Mouse (Mus musculus): ENCODE data around the gene Efcab6. TPM values are rescaled to one million over a fixed set of nuclear protein-coding genes. Genes with fewer than 3 reads are reported as not detected.
A peak's percentile ranks its signal among the peaks of the same experiment; 100 is the strongest.

Gene Efcab6
- polyA plus RNA-seq, 1 experiment from 2014 or later: 0.71 TPM

GRCm38 (mm10) chr15:83847512-83847911 lies 217.7 kb downstream of the Efcab6 start:
- DNase-seq (ENCODE audit: low spot score): no peak
- H3K4me3 ChIP-seq: no peak overlapping the region
- H3K9me3 ChIP-seq: no peaks in the 10 kb centered on the region
- WGBS: 70% methylated on average over 4 of the region's 4 CpGs
- H3K27me3 ChIP-seq (replicated peaks; ENCODE audit: low read depth, poor library complexity, severe bottlenecking): peaks cover 25% of the 10 kb centered on the region
- H3K36me3 ChIP-seq (replicated peaks): no peaks in the 10 kb centered on the region
- H3K27ac ChIP-seq (replicated peaks): no peak overlapping the region
- H3K4me1 ChIP-seq: peaks cover 53% of the 10 kb centered on the region

GRCm38 (mm10) chr15:83846592-83846991 lies 218.6 kb downstream of the Efcab6 start:
- Histone ChIP-seq H3K36me3 (replicated peaks) (no peaks in the 10 kb centered on the region), H3K4me3 (no peak overlapping the region), H3K27ac (replicated peaks) (no peak overlapping the region), H3K4me1 (peaks cover 55% of the 10 kb centered on the region), H3K27me3 (replicated peaks; ENCODE audit: low read depth, poor library complexity, severe bottlenecking) (peaks cover 34% of the 10 kb centered on the region), H3K9me3 (no peaks in the 10 kb centered on the region)
- WGBS: 30% methylated on average over 8 of the region's 8 CpGs
- peak; percentile 36 for DNase-seq (ENCODE audit: low spot score)

GRCm38 (mm10) chr15:83845734-83846133 lies 219.4 kb downstream of the Efcab6 start:
- no peak for DNase-seq (ENCODE audit: low spot score)
- H3K9me3 ChIP-seq: no peaks in the 10 kb centered on the region
- peaks cover 43% of the 10 kb centered on the region for H3K27me3 ChIP-seq (replicated peaks; ENCODE audit: low read depth, poor library complexity, severe bottlenecking)
- no peak overlapping the region for H3K4me3 ChIP-seq
- WGBS: 61% methylated on average over 11 of the region's 11 CpGs
- H3K36me3 ChIP-seq (replicated peaks): no peaks in the 10 kb centered on the region
- peak overlapping the region; percentile 36; the same call in 1 of the 2 replicates for H3K27ac ChIP-seq (replicated peaks)
- peaks cover 55% of the 10 kb centered on the region for H3K4me1 ChIP-seq

- no peaks in the 10 kb centered on the region for H3K9me3 ChIP-seq
- peaks cover 59% of the 10 kb centered on the region for H3K4me1 ChIP-seq
- peaks cover 54% of the 10 kb centered on the region for H3K27me3 ChIP-seq (replicated peaks; ENCODE audit: low read depth, poor library complexity, severe bottlenecking)
- 21% methylated on average over 22 of the region's 22 CpGs for WGBS
- H3K27ac ChIP-seq (replicated peaks): no peak overlapping the region
- H3K36me3 ChIP-seq (replicated peaks): no peaks in the 10 kb centered on the region
- DNase-seq (ENCODE audit: low spot score): peak; percentile 24
- H3K4me3 ChIP-seq: no peak overlapping the region
Observed at GRCm38 (mm10) chr15:83842915-83843789, 222.0 kb downstream of the Efcab6 start.

DNA sequence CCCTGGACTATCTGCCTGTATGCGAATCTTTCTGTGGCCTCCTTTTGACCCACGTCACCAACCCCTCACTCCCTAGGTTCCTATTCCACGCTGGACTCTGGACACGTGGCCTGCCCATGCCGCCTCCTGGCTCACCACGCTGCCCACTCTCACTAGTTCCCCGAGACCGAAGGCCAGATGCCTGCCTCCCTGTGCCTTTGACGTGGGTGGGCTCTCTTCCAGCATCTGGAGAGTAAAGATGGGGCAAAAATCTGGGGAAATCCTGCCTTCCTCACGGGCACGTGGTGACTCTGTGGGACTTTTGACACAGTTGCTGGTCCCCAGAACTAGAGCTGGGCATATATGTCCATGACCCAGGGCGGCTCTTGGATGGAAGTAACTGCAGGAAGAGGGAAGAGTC lies 222.8 kb downstream of the Efcab6 start:
- no peak for DNase-seq (ENCODE audit: low spot score)
- H3K27me3 ChIP-seq (replicated peaks; ENCODE audit: low read depth, poor library complexity, severe bottlenecking): peaks cover 54% of the 10 kb centered on the region
- H3K27ac ChIP-seq (replicated peaks): no peak overlapping the region
- no peaks in the 10 kb centered on the region for H3K9me3 ChIP-seq
- H3K4me3 ChIP-seq: no peak overlapping the region
- no peaks in the 10 kb centered on the region for H3K36me3 ChIP-seq (replicated peaks)
- WGBS: 80% methylated on average over 12 of the region's 12 CpGs
- peaks cover 54% of the 10 kb centered on the region for H3K4me1 ChIP-seq

DNA sequence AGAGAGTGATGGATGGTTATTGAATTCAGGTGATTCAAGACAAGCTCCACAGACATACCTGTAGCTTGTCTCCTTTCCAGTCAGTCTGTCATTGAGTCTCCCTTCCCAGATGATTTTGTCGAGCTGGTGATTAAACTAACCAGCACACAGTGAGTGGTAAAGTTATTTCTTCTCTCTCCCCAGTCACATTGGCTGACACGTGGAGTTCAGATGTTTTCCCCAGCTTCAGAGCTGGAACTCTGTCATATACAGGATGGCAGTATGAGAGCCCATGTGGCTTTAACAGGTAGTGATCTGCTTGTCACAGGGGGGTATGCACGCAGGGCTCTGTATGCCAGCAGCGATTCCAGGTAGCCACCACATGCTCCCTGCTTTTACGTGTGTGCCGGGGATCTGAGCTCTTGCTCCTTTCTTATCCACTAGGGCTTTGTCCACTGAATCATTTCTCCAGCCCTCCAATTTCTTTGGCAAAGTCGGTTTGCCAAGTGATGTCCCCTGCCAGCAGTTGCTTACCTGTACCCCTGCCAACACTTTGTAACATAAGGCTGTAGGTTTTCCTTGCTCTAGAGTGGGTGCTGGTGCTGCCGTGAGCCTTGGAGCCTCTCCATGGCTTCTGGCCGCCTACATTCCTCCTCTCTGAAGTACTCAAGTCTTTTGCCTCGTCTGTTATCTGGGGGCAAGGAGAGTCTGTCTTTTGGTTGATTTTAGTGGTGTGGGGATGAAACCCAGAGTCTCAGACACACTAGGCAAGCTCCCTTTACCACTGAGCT lies 224.0 kb downstream of the Efcab6 start:
- H3K4me1 ChIP-seq: peaks cover 42% of the 10 kb centered on the region

DNA sequence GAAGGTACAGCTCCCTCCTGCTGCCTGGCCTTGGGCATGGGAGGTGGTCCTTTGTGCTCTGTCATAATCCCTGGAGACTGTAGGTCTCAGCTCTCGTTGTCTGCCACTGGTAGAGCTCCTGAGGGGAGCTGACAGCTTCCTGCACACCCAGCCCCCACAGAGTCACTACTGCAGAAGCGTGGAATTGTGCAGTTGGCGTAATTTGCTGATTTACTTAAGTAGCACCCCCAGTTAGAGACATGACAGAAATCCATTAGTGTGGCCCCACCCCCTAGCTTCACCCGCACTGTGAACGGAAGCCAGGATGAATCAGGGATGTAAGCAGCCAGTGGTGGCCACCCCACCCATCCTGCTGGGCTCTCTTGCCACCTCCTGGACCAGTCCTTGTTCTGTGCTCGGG lies 232.9 kb downstream of the Efcab6 start:
- DNase-seq (ENCODE audit: low spot score): no peak
- H3K36me3 ChIP-seq (replicated peaks): 0 out of 2 replicates have a peak, but pooled peaks cover 3% of the 10 kb centered on the region
- no peak overlapping the region for H3K4me3 ChIP-seq
- 0 out of 2 replicates have a peak, but pooled peaks cover 2% of the 10 kb centered on the region for H3K9me3 ChIP-seq
- no peaks in the 10 kb centered on the region for H3K4me1 ChIP-seq
- no peaks in the 10 kb centered on the region for H3K27me3 ChIP-seq (replicated peaks; ENCODE audit: low read depth, poor library complexity, severe bottlenecking)
- H3K27ac ChIP-seq (replicated peaks): no peak overlapping the region; the same call in 1 of the 2 replicates
- 69% methylated on average over 6 of the region's 6 CpGs for WGBS

More for the DNA sequence above, 224.0 kb downstream of the Efcab6 start:
- peaks cover 54% of the 10 kb centered on the region for H3K27me3 ChIP-seq (replicated peaks; ENCODE audit: low read depth, poor library complexity, severe bottlenecking)
- no peak overlapping the region for H3K4me3 ChIP-seq
- H3K27ac ChIP-seq (replicated peaks): no peak overlapping the region
- 0 out of 2 replicates have a peak, but pooled peaks cover 3% of the 10 kb centered on the region for H3K36me3 ChIP-seq (replicated peaks)
- 78% methylated on average over 10 of the region's 10 CpGs for WGBS
- DNase-seq (ENCODE audit: low spot score): no peak
- H3K9me3 ChIP-seq: no peaks in the 10 kb centered on the region

DNA sequence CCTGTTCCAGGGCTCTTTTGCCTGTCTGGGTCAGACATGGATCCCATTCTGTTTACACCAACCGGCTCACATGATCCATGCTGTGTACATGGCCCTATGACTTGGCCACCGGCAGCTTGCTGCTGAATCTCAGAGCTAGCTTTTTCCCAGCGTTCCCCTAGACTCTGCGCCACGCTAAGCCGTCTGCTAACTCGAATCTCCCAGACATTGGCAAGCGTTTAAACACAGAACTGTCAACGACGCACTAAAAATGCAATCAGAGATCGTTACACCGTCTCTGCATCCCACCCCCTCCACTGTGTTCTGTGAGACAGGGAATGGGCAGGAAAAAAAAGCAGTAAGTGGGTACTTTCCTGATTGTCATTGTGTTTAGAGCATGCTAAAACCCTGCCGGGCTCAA lies 236.0 kb downstream of the Efcab6 start:
- no peaks in the 10 kb centered on the region for H3K4me1 ChIP-seq
- no peaks in the 10 kb centered on the region for H3K27me3 ChIP-seq (replicated peaks; ENCODE audit: low read depth, poor library complexity, severe bottlenecking)
- no peak for DNase-seq (ENCODE audit: low spot score)
- H3K4me3 ChIP-seq: no peak overlapping the region
- WGBS: 91% methylated on average over 13 of the region's 13 CpGs
- H3K27ac ChIP-seq (replicated peaks): no peak overlapping the region
- 0 out of 2 replicates have a peak, but pooled peaks cover 2% of the 10 kb centered on the region for H3K9me3 ChIP-seq
- H3K36me3 ChIP-seq (replicated peaks): no peaks in the 10 kb centered on the region

DNA sequence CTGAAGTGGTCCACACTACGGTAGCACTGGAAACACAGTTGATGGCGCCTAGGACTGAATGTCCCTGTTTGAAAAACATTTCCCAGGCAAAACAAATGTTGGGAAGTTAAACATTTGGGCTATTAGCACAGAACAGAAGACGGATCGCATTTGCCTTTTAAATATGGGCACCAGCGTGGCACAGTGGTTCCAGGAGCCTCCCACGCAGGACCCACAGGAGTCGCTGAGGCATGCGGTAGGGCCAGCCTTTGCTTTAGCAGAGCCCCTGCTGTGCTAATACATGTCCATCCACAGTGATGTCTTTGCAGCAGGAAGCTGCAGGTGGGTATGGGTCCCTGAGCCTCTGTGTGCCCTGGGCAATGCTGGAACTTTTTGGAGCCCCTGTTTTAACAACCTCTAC lies 237.2 kb downstream of the Efcab6 start:
- 83% methylated on average over 8 of the region's 8 CpGs for WGBS

More for the DNA sequence above, 237.2 kb downstream of the Efcab6 start:
- Histone ChIP-seq H3K36me3 (replicated peaks) (no peaks in the 10 kb centered on the region), H3K27ac (replicated peaks) (no peak overlapping the region), H3K4me3 (no peak overlapping the region), H3K27me3 (replicated peaks; ENCODE audit: low read depth, poor library complexity, severe bottlenecking) (no peaks in the 10 kb centered on the region), H3K9me3 (no peaks in the 10 kb centered on the region), H3K4me1 (no peaks in the 10 kb centered on the region)
- no peak for DNase-seq (ENCODE audit: low spot score)

Other genes starting within 250 kb of the Efcab6 start
- gene Sult4a1, start 40.4 kb upstream of the Efcab6 start, polyA plus RNA-seq (2016; fragmentation: Nextera tagmentation; extraction: Ambion mirVana): 6.9 and 8.7 TPM in 2 replicates
- gene Pnpla5, start 57.8 kb upstream of the Efcab6 start, polyA plus RNA-seq (2016; fragmentation: Nextera tagmentation; extraction: Ambion mirVana): not detected in 2 replicates
- 0.89 and 1.5 TPM in 2 replicates for gene Pnpla3, start 102.5 kb upstream of the Efcab6 start, polyA plus RNA-seq (2016; fragmentation: Nextera tagmentation; extraction: Ambion mirVana)
- gene Samm50, start 126.9 kb upstream of the Efcab6 start, polyA plus RNA-seq (2016; fragmentation: Nextera tagmentation; extraction: Ambion mirVana): 113 TPM in 2 replicates
- 7.1 and 8.4 TPM in 2 replicates for gene Parvb, start 166.7 kb upstream of the Efcab6 start, polyA plus RNA-seq (2016; fragmentation: Nextera tagmentation; extraction: Ambion mirVana)